Mouse (Mus musculus): ENCODE data around the gene Cd300lf. TPM values are rescaled to one million over a fixed set of nuclear protein-coding genes. Genes with fewer than 3 reads are reported as not detected.

Cd300lf gene
- polyA plus RNA-seq, 1 experiment from 2014 or later, result not detected

- Histone ChIP-seq H3K27me3 (peaks cover 36% of the 10 kb centered on the region), H3K36me3 (no peaks in the 10 kb centered on the region), H3K9ac (replicated peaks) (no peak overlapping the region), H3K4me2 (replicated peaks) (no peak overlapping the region), H3K4me3 (no peak overlapping the region), H3K9me3 (no peaks in the 10 kb centered on the region), H3K27ac (replicated peaks) (no peak overlapping the region), H3K4me1 (peaks cover 17% of the 10 kb centered on the region)
- WGBS, result 35% methylated on average over 12 of the region's 12 CpGs
- ATAC-seq (replicated peaks), result no peak
Observed at GRCm38 (mm10) chr11:115157933-115158719, 24.3 kb upstream of the Cd300lf start.

GRCm38 (mm10) chr11:115155053-115155634 is 21.4 kb upstream of the Cd300lf start:
- H3K36me3 ChIP-seq, result no peaks in the 10 kb centered on the region
- H3K27me3 ChIP-seq, result peaks cover 19% of the 10 kb centered on the region
- H3K27ac ChIP-seq (replicated peaks), result no peak overlapping the region
- peaks cover 18% of the 10 kb centered on the region for H3K4me1 ChIP-seq
- no peak for ATAC-seq (replicated peaks)
- WGBS, result 33% methylated on average over 5 of the region's 5 CpGs
- no peak overlapping the region for H3K9ac ChIP-seq (replicated peaks)
- no peak overlapping the region for H3K4me3 ChIP-seq
- no peak overlapping the region for H3K4me2 ChIP-seq (replicated peaks)
- H3K9me3 ChIP-seq, result no peaks in the 10 kb centered on the region

DNA sequence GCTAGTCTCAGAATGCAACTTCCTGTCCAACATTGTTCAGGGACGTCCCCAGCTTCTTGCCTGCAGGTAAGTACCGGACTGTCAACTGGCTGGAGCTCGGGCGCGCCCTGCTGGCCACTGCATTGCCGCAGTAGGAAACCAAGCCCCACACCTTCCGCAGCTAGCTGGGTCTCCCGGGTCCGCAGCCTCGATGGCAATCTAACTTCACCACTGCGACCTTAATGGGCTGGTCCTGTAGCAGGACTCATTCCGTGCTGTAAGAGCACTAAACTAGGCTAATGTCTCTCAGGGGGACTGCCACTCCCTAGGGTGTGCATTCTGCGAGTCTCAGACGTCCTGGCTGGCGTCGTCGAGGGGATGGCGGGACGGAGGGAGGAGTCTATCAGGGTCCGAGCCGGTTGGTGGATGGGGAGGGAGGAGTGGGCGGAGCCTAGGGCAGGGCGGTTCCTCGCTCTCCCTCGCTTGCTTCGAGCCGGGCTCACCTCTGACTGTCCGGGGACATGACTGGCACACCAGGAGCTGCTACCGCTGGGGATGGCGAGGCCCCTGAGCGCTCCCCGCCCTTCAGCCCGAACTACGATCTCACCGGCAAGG is 20.0 kb upstream of the Cd300lf start:
- H3K4me2 ChIP-seq (replicated peaks), result peak overlapping the region; percentile 38
- H3K9me3 ChIP-seq, result no peaks in the 10 kb centered on the region
- peak overlapping the region; percentile 28 for H3K4me3 ChIP-seq
- no peak overlapping the region for H3K9ac ChIP-seq (replicated peaks)
- peaks cover 18% of the 10 kb centered on the region for H3K4me1 ChIP-seq
- no peaks in the 10 kb centered on the region for H3K36me3 ChIP-seq
- ATAC-seq (replicated peaks), result 0 out of 2 replicates have a peak, but pooled peaks have one; percentile 49
- no peak overlapping the region for H3K27ac ChIP-seq (replicated peaks)
- H3K27me3 ChIP-seq, result peaks cover 19% of the 10 kb centered on the region
- WGBS, result under 1% methylated on average over 35 of the region's 35 CpGs

DNA sequence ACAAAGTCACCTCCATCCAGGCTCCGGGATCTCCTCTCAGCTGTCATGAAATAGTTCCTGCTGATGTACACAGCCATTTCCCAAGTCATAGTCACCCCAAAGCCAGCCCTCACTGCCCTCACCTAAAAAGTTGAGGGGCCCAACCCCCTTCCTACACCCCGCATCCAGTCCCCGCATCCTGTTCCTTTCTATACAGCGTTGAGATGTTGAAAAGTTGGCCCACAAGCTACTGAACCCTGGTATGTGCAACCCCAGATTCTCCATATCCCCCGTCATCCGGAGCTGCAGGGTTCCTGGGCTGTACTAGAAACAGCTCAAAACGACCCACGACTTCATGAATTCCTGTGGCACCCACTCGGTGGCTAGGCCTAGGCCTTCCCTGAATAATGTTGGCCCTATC is 19.3 kb upstream of the Cd300lf start:
- WGBS, result 80% methylated on average over 9 of the region's 9 CpGs

GRCm38 (mm10) chr11:115151755-115152429 is 18.1 kb upstream of the Cd300lf start:
- peaks cover 18% of the 10 kb centered on the region for H3K4me1 ChIP-seq
- peak overlapping the region; percentile 41 for H3K4me3 ChIP-seq
- peak; percentile 85 for ATAC-seq (replicated peaks)
- no peaks in the 10 kb centered on the region for H3K36me3 ChIP-seq
- peaks cover 19% of the 10 kb centered on the region for H3K27me3 ChIP-seq
- no peak overlapping the region for H3K27ac ChIP-seq (replicated peaks)
- no peaks in the 10 kb centered on the region for H3K9me3 ChIP-seq
- H3K4me2 ChIP-seq (replicated peaks), result peak overlapping the region; percentile 67
- H3K9ac ChIP-seq (replicated peaks), result peak overlapping the region; percentile 55; the same call in 1 of the 2 replicates
- 5% methylated on average over 15 of the region's 15 CpGs for WGBS

More for the DNA sequence above, 19.3 kb upstream of the Cd300lf start:
- no peaks in the 10 kb centered on the region for H3K9me3 ChIP-seq
- no peak overlapping the region for H3K9ac ChIP-seq (replicated peaks)
- H3K27ac ChIP-seq (replicated peaks), result no peak overlapping the region
- H3K4me2 ChIP-seq (replicated peaks), result no peak overlapping the region
- ATAC-seq (replicated peaks), result no peak
- no peak overlapping the region for H3K4me3 ChIP-seq
- H3K27me3 ChIP-seq, result peaks cover 19% of the 10 kb centered on the region
- peaks cover 18% of the 10 kb centered on the region for H3K4me1 ChIP-seq
- H3K36me3 ChIP-seq, result no peaks in the 10 kb centered on the region

DNA sequence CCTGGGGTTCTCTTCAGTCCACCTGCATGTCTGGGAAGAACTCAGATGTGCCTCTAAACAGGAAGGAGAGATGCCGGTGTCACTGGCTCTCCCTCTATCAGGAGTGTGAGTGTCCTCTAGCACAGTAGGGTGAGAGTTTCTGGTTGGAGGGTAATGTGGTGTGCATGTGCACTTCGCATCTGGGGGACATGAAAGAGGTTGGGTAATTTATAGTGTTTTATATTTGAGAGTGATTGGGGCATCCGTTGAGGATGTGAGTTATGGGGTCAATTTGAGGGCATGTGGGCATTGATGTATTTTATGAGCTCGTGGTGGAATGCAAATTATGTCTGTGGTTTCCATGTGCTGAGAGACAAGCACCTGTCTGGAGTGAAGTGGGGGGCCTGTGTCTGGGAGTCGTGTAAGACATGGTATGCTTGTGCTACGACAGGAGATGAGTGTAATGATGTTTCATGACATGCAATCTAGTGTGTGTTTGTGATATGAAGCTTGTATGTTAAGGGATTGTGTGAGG is 17.0 kb upstream of the Cd300lf start:
- H3K27me3 ChIP-seq, result peaks cover 19% of the 10 kb centered on the region
- ATAC-seq (replicated peaks), result no peak
- H3K4me3 ChIP-seq, result no peak overlapping the region
- no peak overlapping the region for H3K27ac ChIP-seq (replicated peaks)
- H3K9ac ChIP-seq (replicated peaks), result no peak overlapping the region
- H3K36me3 ChIP-seq, result no peaks in the 10 kb centered on the region
- H3K9me3 ChIP-seq, result no peaks in the 10 kb centered on the region
- WGBS, result 82% methylated on average over 6 of the region's 6 CpGs
- peaks cover 18% of the 10 kb centered on the region for H3K4me1 ChIP-seq
- H3K4me2 ChIP-seq (replicated peaks), result no peak overlapping the region

- Histone ChIP-seq H3K27me3 (no peaks in the 10 kb centered on the region; the same call in 1 of the 2 replicates), H3K4me3 (no peak overlapping the region), H3K9ac (replicated peaks) (no peak overlapping the region), H3K27ac (replicated peaks) (no peak overlapping the region), H3K36me3 (no peaks in the 10 kb centered on the region), H3K4me2 (replicated peaks) (no peak overlapping the region), H3K9me3 (no peaks in the 10 kb centered on the region), H3K4me1 (peaks cover 11% of the 10 kb centered on the region)
- no peak for ATAC-seq (replicated peaks)
- WGBS, result 87% methylated on average over 4 of the region's 4 CpGs
Observed at GRCm38 (mm10) chr11:115147813-115148212, 14.0 kb upstream of the Cd300lf start.

DNA sequence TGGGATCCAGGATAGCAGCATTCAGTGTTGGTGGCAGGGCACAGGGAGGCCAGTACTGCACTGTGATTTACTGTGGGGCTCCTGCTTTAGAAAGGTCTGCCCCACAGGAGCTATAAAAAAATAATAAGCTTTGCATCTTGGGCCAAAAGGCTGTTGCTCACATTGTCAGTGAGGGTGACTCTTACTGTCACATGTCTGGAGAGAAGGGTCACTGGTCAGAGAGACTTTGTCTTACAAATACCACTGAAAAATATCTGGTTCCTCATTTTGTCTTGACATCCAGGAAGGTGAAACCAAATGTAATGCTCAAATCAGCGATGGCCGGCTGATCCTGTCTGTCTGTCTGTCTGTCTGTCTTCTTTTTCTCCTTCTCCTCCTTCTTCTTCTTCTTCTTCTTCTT is 8.2 kb upstream of the Cd300lf start:
- Histone ChIP-seq H3K27ac (replicated peaks) (no peak overlapping the region), H3K36me3 (no peaks in the 10 kb centered on the region), H3K4me3 (no peak overlapping the region), H3K4me1 (no peaks in the 10 kb centered on the region), H3K9ac (replicated peaks) (no peak overlapping the region), H3K9me3 (no peaks in the 10 kb centered on the region), H3K4me2 (replicated peaks) (no peak overlapping the region), H3K27me3 (no peaks in the 10 kb centered on the region)
- no peak for ATAC-seq (replicated peaks)
- WGBS, result 89% methylated on average over 2 of the region's 2 CpGs

DNA sequence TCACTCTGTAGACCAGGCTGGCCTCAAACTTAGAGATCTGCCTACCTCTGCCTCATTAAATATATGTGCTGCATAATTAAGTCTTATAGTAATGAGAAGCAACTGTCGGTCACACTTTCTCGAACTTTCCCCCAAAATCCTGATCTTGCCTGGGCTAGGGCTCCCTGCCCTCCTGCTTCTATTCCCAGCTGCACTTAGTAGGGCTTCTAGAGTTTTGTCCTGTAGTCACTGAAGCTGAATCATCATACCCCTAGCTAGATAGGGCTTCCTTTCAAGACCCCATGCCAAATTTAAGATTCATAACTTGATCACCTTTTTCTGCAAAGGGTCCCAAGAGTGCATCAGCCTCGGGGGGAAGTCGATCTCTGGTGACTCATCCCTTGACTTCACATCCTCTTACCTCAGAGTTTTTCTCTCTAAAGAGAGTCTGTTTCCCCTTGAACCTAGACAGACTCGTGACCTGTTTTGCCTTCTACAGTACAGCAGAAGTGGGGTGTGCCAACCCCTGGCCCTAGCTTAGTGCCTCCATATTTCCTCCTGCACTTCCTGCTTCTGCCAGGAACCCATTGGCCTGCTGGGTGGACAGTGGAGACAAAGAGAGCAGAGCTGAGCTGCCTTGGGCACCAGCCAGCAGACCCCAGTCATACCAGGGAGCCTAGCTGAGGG is 4.9 kb upstream of the Cd300lf start:
- Histone ChIP-seq H3K27ac (replicated peaks) (no peak overlapping the region), H3K36me3 (no peaks in the 10 kb centered on the region), H3K27me3 (no peaks in the 10 kb centered on the region), H3K4me2 (replicated peaks) (no peak overlapping the region), H3K4me3 (no peak overlapping the region), H3K9me3 (no peaks in the 10 kb centered on the region), H3K9ac (replicated peaks) (no peak overlapping the region), H3K4me1 (no peaks in the 10 kb centered on the region)
- no peak for ATAC-seq (replicated peaks)
- WGBS, result 77% methylated on average over 5 of the region's 5 CpGs

DNA sequence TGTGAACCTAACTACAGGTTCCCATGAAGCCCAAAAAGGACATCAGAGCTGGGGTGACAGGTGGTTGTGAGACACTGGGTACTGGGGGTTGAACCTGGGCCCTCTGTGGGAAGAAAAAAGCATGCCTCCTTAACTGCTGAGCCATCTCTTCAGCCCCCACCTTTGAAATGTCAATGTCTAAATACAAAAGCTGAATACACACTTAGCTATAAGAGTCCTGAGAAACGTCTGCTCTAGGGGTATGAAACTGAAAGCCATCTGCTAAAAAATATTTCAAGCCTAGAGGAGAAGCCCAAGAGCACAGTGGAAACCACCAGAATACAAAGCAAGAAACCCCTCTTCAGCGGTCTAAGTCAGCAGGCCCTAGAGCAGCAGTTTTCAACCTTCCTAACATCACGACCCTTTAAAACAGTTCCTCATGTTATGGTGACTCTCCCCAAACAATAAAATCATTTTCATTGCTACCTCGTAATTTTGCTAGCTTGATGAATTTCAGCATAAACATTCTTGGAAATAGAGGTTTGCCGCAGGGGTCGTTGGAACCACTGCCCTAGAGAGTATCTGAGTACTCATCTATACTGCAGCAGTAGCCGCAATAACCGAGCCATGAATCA is 1.9 kb downstream of the Cd300lf start:
- Histone ChIP-seq H3K27me3 (no peaks in the 10 kb centered on the region), H3K4me1 (no peaks in the 10 kb centered on the region), H3K4me3 (no peak overlapping the region), H3K36me3 (no peaks in the 10 kb centered on the region), H3K27ac (replicated peaks) (no peak overlapping the region), H3K9me3 (no peaks in the 10 kb centered on the region), H3K9ac (replicated peaks) (no peak overlapping the region), H3K4me2 (replicated peaks) (no peak overlapping the region)
- no peak for ATAC-seq (replicated peaks)
- 88% methylated on average over 8 of the region's 8 CpGs for WGBS

GRCm38 (mm10) chr11:115129508-115130126 is 4.2 kb downstream of the Cd300lf start:
- Histone ChIP-seq H3K4me3 (no peak overlapping the region), H3K9me3 (no peaks in the 10 kb centered on the region), H3K4me2 (replicated peaks) (no peak overlapping the region), H3K36me3 (no peaks in the 10 kb centered on the region), H3K27me3 (no peaks in the 10 kb centered on the region), H3K9ac (replicated peaks) (no peak overlapping the region), H3K27ac (replicated peaks) (no peak overlapping the region), H3K4me1 (no peaks in the 10 kb centered on the region)
- ATAC-seq (replicated peaks), result no peak
- 88% methylated on average over 13 of the region's 13 CpGs for WGBS
